Mouse (Mus musculus) lung, embryonic 16.5 days (tissue): ENCODE measurements around the gene Slc31a1. TPM values are rescaled to one million over a fixed set of nuclear protein-coding genes. Genes with fewer than 3 reads are reported as not detected.

Source experiments
- ATAC-seq: fragments of 200-750 bp; cut with Nextera tagmentation; 2 replicates; pipeline ENCODE4 v1.8.0; 2017; ENCODE audit warnings: low read depth, mild to moderate bottlenecking, moderate library complexity
- H3K27ac ChIP-seq: fragments of 300-500 bp; sonication (generic); 2 replicates; pipeline ENCODE4 v1.5.1; 2014; ENCODE audit warnings: mild to moderate bottlenecking, control low read depth, low read length
- H3K27me3 ChIP-seq: fragments of 300-500 bp; sonication (generic); 2 replicates; pipeline ENCODE4 v1.6.1; 2014; ENCODE audit warnings: low read depth, low read length, mixed read lengths; ENCODE audit not compliant: control insufficient read depth, insufficient read depth
- H3K36me3 ChIP-seq: fragments of 300-500 bp; sonication (generic); 2 replicates; pipeline ENCODE4 v1.6.1; 2014; ENCODE audit warnings: low read length; ENCODE audit not compliant: control insufficient read depth, insufficient read depth
- H3K4me1 ChIP-seq: fragments of 300-500 bp; sonication (generic); replicated peaks from 2 replicates; pipeline ENCODE4 v1.6.1; 2014; ENCODE audit warnings: low read length, mixed read lengths; ENCODE audit not compliant: control insufficient read depth, insufficient read depth
- H3K4me2 ChIP-seq: fragments of 300-500 bp; sonication (generic); 2 replicates; pipeline ENCODE4 v1.6.1; 2014; ENCODE audit warnings: low read depth, low read length, control low read depth
- H3K4me3 ChIP-seq: fragments of 300-500 bp; sonication (generic); 2 replicates; pipeline ENCODE4 v1.5.1; 2014; ENCODE audit warnings: mild to moderate bottlenecking, low read length, control low read depth
- H3K9ac ChIP-seq: fragments of 300-500 bp; sonication (generic); 2 replicates; pipeline ENCODE4 v1.6.1; 2014; ENCODE audit warnings: low read length, control low read depth
- H3K9me3 ChIP-seq: fragments of 300-500 bp; sonication (generic); 2 replicates; pipeline ENCODE4 v1.6.1; 2016; ENCODE audit warnings: low read length; ENCODE audit not compliant: control insufficient read depth
- WGBS: fragments of 180-500 bp; shearing (Covaris S2); extraction: QIAGEN DNeasy Blood & Tissue Kit; methylation state at CpG from one replicate; pipeline ENCODE4 v1.1.7; 2014; 5-methylcytosine and 5-hydroxymethylcytosine counted together
- polyA plus RNA-seq: library from polyadenylated mRNA; unstranded; fragments of >200 nt; fragmentation: Nextera tagmentation; extraction: Ambion mirVana; gene quantifications from 2 replicates; pipeline ENCODE4 v1.2.1, GENCODE M21; 2015

Slc31a1 gene
- polyA plus RNA-seq, 1 experiment from 2014 or later: 51.9 TPM

DNA sequence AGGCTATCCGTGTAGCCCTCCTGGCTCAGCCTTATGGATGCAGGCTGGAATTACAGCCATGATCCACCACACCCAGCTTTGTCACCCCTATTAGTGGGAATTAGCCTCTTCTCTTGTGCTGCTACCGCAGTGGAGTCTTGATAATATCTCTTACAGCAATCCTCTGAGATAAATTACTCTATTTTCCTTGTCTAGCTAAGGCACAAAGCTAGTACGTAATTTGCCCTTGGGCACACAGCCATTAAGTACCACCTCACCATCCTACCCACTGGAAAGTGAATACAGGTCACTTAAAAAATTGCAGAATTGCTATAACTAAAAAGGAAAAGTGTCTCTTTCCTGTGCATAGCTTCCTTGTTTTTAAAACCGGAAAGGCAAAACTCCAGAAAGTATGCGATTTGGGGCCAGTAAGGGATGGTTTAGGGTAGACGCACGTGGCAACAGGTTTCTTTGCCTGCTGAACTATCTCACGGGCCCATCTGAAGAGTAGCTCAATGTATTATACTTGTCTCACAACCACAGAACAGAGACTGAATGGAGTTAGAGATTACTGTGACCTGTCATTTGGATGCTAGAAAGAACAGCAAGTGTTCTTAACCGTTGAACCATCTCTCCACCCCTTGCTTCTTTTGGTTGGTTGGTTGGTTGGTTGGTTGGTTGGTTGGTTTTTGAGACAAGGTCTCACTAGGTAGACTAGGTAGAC, 12.4 kb downstream of the Slc31a1 start:
- Histone ChIP-seq H3K27ac (no peak overlapping the region), H3K27me3 (no peaks in the 10 kb centered on the region)
- 82% methylated on average over 9 of the region's 9 CpGs for WGBS

DNA sequence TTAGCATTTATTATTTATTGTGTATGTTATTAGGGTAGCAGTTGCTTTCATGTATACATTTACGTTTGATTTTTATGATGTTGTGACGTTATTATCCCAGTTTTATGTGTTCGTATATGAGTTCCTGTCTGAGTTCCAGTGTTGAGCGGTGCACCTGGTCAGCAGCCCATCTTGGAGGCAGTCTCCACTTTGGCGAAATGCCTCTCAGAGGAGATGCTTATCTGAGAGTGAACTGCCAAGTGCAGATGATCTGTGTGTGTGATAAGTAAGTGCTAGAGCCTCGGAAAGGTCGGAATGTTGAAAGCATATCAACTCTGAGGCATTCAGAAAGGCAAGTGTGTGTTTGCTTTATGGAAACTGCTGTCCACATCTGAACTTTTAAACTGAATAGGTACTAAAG, 13.1 kb downstream of the Slc31a1 start:
- H3K4me3 ChIP-seq: no peak overlapping the region
- 0 out of 2 replicates have a peak, but pooled peaks cover 4% of the 10 kb centered on the region for H3K4me1 ChIP-seq
- H3K27ac ChIP-seq: no peak overlapping the region
- no peaks in the 10 kb centered on the region for H3K9me3 ChIP-seq
- no peaks in the 10 kb centered on the region for H3K36me3 ChIP-seq
- no peak overlapping the region for H3K4me2 ChIP-seq
- H3K27me3 ChIP-seq: no peaks in the 10 kb centered on the region
- no peak for ATAC-seq
- no peak overlapping the region for H3K9ac ChIP-seq
- WGBS: 35% methylated on average over 7 of the region's 7 CpGs

More for the DNA sequence above, 12.4 kb downstream of the Slc31a1 start:
- Histone ChIP-seq H3K4me2 (no peak overlapping the region), H3K36me3 (no peaks in the 10 kb centered on the region), H3K9me3 (no peaks in the 10 kb centered on the region), H3K4me3 (no peak overlapping the region), H3K4me1 (0 out of 2 replicates have a peak, but pooled peaks cover 4% of the 10 kb centered on the region), H3K9ac (no peak overlapping the region)
- no peak for ATAC-seq

DNA sequence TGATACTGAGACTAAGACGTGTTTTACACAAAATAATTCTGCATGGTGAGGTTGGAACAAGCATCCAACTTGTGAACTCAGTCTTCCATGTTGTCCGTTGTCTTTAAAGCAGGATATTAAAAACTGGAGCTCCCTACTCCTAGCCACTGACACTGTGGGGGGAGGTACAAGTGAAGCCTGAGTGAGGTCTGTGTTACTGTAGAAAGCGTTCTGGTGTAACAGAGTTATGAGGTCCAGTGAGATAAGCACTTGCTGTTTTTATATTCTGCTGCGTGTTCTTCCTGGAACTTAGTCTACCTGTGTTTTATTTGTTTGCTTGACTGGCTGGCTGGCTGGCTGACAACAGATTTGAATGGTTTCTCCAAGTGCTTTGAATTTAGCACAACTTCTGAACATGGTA, 13.8 kb downstream of the Slc31a1 start:
- Histone ChIP-seq H3K27me3 (no peaks in the 10 kb centered on the region), H3K36me3 (no peaks in the 10 kb centered on the region), H3K4me2 (no peak overlapping the region), H3K27ac (no peak overlapping the region), H3K9me3 (no peaks in the 10 kb centered on the region), H3K9ac (no peak overlapping the region), H3K4me1 (0 out of 2 replicates have a peak, but pooled peaks cover 4% of the 10 kb centered on the region), H3K4me3 (no peak overlapping the region)
- ATAC-seq: no peak
- WGBS: 48% methylated on average over 4 of the region's 4 CpGs

DNA sequence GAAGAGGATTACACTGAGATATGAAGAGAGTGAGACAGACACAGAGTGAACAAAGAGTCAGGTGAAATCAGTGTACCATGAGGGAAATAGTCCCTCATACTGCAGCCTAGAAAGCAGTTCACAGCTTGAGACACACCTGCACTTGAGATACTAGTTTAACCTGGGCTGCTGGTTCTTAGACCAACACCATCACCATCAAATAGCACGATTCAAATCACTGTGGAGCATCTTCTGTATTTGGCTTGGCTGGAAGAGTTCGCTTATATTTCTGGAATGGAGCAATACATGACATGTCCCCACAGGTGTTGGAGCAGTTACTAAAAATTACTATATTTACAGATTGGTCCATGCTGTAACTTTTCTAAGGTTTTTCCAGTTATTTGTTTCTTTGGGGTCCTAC, 15.6 kb downstream of the Slc31a1 start:
- no peaks in the 10 kb centered on the region for H3K36me3 ChIP-seq
- H3K4me2 ChIP-seq: no peak overlapping the region
- 71% methylated on average over 2 of the region's 2 CpGs for WGBS
- H3K4me1 ChIP-seq: 0 out of 2 replicates have a peak, but pooled peaks cover 4% of the 10 kb centered on the region
- no peaks in the 10 kb centered on the region for H3K9me3 ChIP-seq
- H3K27me3 ChIP-seq: no peaks in the 10 kb centered on the region
- H3K9ac ChIP-seq: no peak overlapping the region
- H3K27ac ChIP-seq: no peak overlapping the region
- no peak overlapping the region for H3K4me3 ChIP-seq
- ATAC-seq: no peak

DNA sequence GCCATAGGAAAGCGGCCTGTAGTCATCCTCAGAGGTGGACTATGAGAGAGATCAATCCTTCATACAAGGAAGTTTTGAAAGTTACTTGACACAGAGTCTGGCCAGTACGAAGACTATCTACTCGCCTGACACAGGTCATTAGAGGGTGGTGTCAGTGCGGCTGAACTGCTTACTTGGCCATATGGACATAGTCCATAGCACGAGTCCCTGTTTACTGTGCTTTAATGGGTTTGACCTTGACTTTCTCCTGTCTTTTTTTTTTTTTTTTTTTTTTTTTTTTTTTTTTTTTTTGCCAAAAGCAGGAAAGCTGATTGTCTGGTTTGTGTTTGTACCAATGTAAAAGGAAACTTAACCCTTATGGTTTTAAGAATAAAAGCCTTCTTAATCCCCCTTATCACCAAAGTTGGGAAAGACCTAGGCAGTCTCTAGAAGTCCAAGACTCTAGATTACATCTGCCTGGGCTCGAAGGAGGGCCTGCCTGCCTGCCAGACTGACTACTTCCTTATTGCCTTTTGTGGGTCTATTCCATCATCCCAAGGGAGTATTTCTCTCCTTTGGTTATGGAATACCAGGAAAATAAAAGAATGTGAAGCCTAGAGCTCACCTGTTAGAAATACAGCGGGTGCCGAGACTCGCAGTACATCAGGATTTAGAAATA, 19.3 kb downstream of the Slc31a1 start:
- no peak overlapping the region for H3K4me3 ChIP-seq
- no peaks in the 10 kb centered on the region for H3K36me3 ChIP-seq
- no peak overlapping the region for H3K9ac ChIP-seq
- WGBS: 71% methylated on average over 9 of the region's 9 CpGs
- no peak overlapping the region for H3K4me2 ChIP-seq
- no peaks in the 10 kb centered on the region for H3K9me3 ChIP-seq
- 0 out of 2 replicates have a peak, but pooled peaks cover 1% of the 10 kb centered on the region for H3K4me1 ChIP-seq
- no peaks in the 10 kb centered on the region for H3K27me3 ChIP-seq
- no peak overlapping the region for H3K27ac ChIP-seq
- no peak for ATAC-seq

DNA sequence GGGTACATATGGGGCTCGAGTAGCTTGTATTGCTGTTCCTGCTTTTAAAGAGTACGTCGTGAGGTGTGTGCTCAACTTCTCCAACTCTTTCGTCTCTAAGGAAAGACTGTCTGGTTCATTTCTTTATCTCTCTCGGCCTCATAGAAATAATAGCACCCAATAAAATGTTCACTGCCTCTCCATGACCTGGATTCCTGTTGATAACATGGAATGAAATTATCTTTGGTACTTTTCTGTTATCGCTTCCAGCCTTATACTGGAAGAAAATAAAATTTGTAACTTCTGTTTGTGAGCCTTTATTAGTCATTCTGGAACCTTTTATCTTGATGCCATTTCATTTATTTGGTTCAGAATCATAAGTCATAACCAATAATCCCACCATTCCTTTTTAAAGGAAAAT, 22.7 kb downstream of the Slc31a1 start:
- Histone ChIP-seq H3K36me3 (no peaks in the 10 kb centered on the region), H3K9me3 (no peaks in the 10 kb centered on the region), H3K4me1 (no peaks in the 10 kb centered on the region), H3K27me3 (no peaks in the 10 kb centered on the region), H3K4me3 (no peak overlapping the region), H3K9ac (no peak overlapping the region), H3K4me2 (no peak overlapping the region), H3K27ac (no peak overlapping the region)
- 74% methylated on average over 6 of the region's 6 CpGs for WGBS
- no peak for ATAC-seq

DNA sequence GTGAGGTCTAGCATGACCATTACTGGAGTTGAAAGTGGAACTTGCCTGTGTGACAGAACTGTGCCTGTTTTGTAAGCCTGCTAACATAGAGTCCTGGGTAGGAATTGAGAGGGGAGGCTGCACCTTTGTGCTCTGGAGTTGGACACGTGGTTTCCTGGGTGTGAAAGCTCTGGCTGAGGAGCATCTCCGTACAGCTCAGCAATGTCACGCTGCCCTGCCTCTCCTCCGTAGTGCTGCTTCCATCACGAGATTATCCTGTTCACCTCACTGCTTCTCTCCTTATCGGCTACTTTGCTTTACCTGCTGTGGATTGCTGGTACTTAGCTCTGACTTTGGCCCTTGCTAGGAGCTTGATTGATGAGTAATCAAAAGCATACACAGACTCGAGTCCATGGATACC, 23.2 kb downstream of the Slc31a1 start:
- no peaks in the 10 kb centered on the region for H3K27me3 ChIP-seq
- 51% methylated on average over 7 of the region's 7 CpGs for WGBS
- H3K4me1 ChIP-seq: no peaks in the 10 kb centered on the region
- no peak overlapping the region for H3K27ac ChIP-seq
- no peak overlapping the region for H3K4me2 ChIP-seq
- no peak overlapping the region for H3K9ac ChIP-seq
- peaks cover 3% of the 10 kb centered on the region; the same call in 1 of the 2 replicates for H3K36me3 ChIP-seq
- H3K4me3 ChIP-seq: no peak overlapping the region
- no peak for ATAC-seq
- H3K9me3 ChIP-seq: no peaks in the 10 kb centered on the region

DNA sequence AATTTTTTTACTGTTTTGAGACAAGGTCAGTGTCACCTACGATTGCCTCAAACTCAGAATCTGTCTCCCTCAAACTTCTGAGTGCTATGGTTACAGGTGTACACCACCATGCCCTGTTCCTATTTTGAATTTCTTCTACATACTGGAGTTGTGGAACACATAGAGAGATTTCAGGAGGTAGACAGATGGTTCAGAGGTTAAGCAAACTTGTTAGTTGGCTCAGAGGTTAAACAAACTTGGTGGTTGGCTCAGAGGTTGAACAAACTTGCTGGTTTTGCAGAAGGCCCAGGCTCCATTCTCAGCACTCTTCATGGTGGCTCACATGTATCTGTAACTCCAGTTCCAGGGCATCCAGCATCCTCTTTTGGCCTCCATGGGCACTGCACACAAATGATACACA, 23.6 kb downstream of the Slc31a1 start:
- WGBS: 64% methylated on average over 1 of the region's 1 CpGs
- no peak overlapping the region for H3K9ac ChIP-seq
- ATAC-seq: no peak
- H3K27me3 ChIP-seq: no peaks in the 10 kb centered on the region
- H3K9me3 ChIP-seq: no peaks in the 10 kb centered on the region
- H3K4me2 ChIP-seq: no peak overlapping the region
- no peak overlapping the region for H3K27ac ChIP-seq
- no peak overlapping the region for H3K4me3 ChIP-seq
- H3K4me1 ChIP-seq: no peaks in the 10 kb centered on the region
- peaks cover 4% of the 10 kb centered on the region; the same call in 1 of the 2 replicates for H3K36me3 ChIP-seq

DNA sequence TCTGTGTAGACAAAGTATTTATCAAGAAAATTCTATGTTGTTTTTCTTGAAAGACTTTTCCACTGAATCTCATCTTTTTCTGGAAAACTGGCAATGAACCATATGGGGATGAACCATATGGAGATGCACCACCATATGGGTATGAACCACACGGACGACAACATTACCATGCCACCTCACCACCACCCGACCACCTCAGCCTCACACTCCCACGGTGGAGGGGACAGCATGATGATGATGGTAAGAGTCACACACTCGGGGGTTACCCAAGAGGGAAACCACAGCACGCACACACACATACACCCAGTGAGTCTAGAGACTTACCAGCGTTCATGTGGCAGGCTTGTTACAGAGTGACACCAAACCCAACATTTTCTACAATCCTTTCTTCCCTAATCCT, 24.9 kb downstream of the Slc31a1 start:
- Histone ChIP-seq H3K4me3 (no peak overlapping the region), H3K9me3 (no peaks in the 10 kb centered on the region), H3K9ac (no peak overlapping the region), H3K4me2 (no peak overlapping the region), H3K27ac (no peak overlapping the region), H3K27me3 (no peaks in the 10 kb centered on the region), H3K36me3 (peaks cover 12% of the 10 kb centered on the region; the same call in 1 of the 2 replicates), H3K4me1 (no peaks in the 10 kb centered on the region)
- 90% methylated on average over 7 of the region's 7 CpGs for whole genome bisulfite sequencing
- no peak for ATAC-seq
